Mouse (Mus musculus): Measurements from ENCODE around the gene Txn2.
"Not testable (repeated sequence)": the region's sequence is repeated elsewhere in the genome, so short reads cannot be mapped to it uniquely, and the experiment has no call there.

Txn2 gene

GRCm38 (mm10) chr15:77886369-77887092 is 42.3 kb downstream of the Txn2 start:
- in situ Hi-C loops (cut with MboI; ENCODE audit: low pct_unique_long_range_greater_than_20kb in 1 of 2, low sequenced_read_pairs in 2 of 2, unreplicated experiment in 1 of 2): no loop called here

GRCm38 (mm10) chr15:77885945-77886344 is 42.9 kb downstream of the Txn2 start:
- in situ Hi-C loops (cut with MboI; ENCODE audit: low pct_unique_long_range_greater_than_20kb in 1 of 2, low sequenced_read_pairs in 2 of 2, unreplicated experiment in 1 of 2): no loop called here

GRCm38 (mm10) chr15:77885159-77885558 is 43.6 kb downstream of the Txn2 start:
- in situ Hi-C loops (cut with MboI; ENCODE audit: low pct_unique_long_range_greater_than_20kb in 1 of 2, low sequenced_read_pairs in 2 of 2, unreplicated experiment in 1 of 2): no loop called here

GRCm38 (mm10) chr15:77883697-77884010 is 45.2 kb downstream of the Txn2 start:
- in situ Hi-C loops (cut with MboI; ENCODE audit: low pct_unique_long_range_greater_than_20kb in 1 of 2, low sequenced_read_pairs in 2 of 2, unreplicated experiment in 1 of 2): no loop called here

- in situ Hi-C loops (cut with MboI; ENCODE audit: low pct_unique_long_range_greater_than_20kb in 1 of 2, low sequenced_read_pairs in 2 of 2, unreplicated experiment in 1 of 2): no loop called here
Measured at GRCm38 (mm10) chr15:77882797-77883696, 45.8 kb downstream of the Txn2 start.

- in situ Hi-C loops (cut with MboI; ENCODE audit: low pct_unique_long_range_greater_than_20kb in 1 of 2, low sequenced_read_pairs in 2 of 2, unreplicated experiment in 1 of 2): no loop called here
Measured at GRCm38 (mm10) chr15:77882297-77882696, 46.5 kb downstream of the Txn2 start.

- in situ Hi-C loops (cut with MboI; ENCODE audit: low pct_unique_long_range_greater_than_20kb in 1 of 2, low sequenced_read_pairs in 2 of 2, unreplicated experiment in 1 of 2): no loop called here
Measured at GRCm38 (mm10) chr15:77881698-77882097, 47.1 kb downstream of the Txn2 start.

- in situ Hi-C loops (cut with MboI; ENCODE audit: low pct_unique_long_range_greater_than_20kb in 1 of 2, low sequenced_read_pairs in 2 of 2, unreplicated experiment in 1 of 2): no loop called here
Measured at GRCm38 (mm10) chr15:77880738-77881137, 48.1 kb downstream of the Txn2 start.

- in situ Hi-C loops (cut with MboI; ENCODE audit: low pct_unique_long_range_greater_than_20kb in 1 of 2, low sequenced_read_pairs in 2 of 2, unreplicated experiment in 1 of 2): no loop called here
Measured at GRCm38 (mm10) chr15:77879756-77880155, 49.0 kb downstream of the Txn2 start.

GRCm38 (mm10) chr15:77877209-77877608 is 51.6 kb downstream of the Txn2 start:
- in situ Hi-C loops (cut with MboI; ENCODE audit: low pct_unique_long_range_greater_than_20kb in 1 of 2, low sequenced_read_pairs in 2 of 2, unreplicated experiment in 1 of 2): no loop called here

- in situ Hi-C loops (cut with MboI; ENCODE audit: low pct_unique_long_range_greater_than_20kb in 1 of 2, low sequenced_read_pairs in 2 of 2, unreplicated experiment in 1 of 2): no loop called here
Measured at GRCm38 (mm10) chr15:77876716-77877115, 52.1 kb downstream of the Txn2 start.

- in situ Hi-C loops (cut with MboI; ENCODE audit: low pct_unique_long_range_greater_than_20kb in 1 of 2, low sequenced_read_pairs in 2 of 2, unreplicated experiment in 1 of 2): no loop called here
Measured at GRCm38 (mm10) chr15:77875953-77876352, 52.9 kb downstream of the Txn2 start.

GRCm38 (mm10) chr15:77874807-77875206 is 54.0 kb downstream of the Txn2 start:
- in situ Hi-C loops (cut with MboI; ENCODE audit: low pct_unique_long_range_greater_than_20kb in 1 of 2, low sequenced_read_pairs in 2 of 2, unreplicated experiment in 1 of 2): loop anchor here in 1 of 2 experiments (5.0 kb wide), 1 partner anchor 32 kb away; no protein-coding TSS in a partner anchor

- in situ Hi-C loops (cut with MboI; ENCODE audit: low pct_unique_long_range_greater_than_20kb in 1 of 2, low sequenced_read_pairs in 2 of 2, unreplicated experiment in 1 of 2): loop anchor here in 1 of 2 experiments (5.0 kb wide), 1 partner anchor 33 kb away; no protein-coding TSS in a partner anchor
Measured at GRCm38 (mm10) chr15:77874310-77874709, 54.5 kb downstream of the Txn2 start.

GRCm38 (mm10) chr15:77873564-77873963 is 55.2 kb downstream of the Txn2 start:
- in situ Hi-C loops (cut with MboI; ENCODE audit: low pct_unique_long_range_greater_than_20kb in 1 of 2, low sequenced_read_pairs in 2 of 2, unreplicated experiment in 1 of 2): loop anchor here in 1 of 2 experiments (5.0 kb wide), 1 partner anchor 34 kb away; no protein-coding TSS in a partner anchor

- in situ Hi-C loops (cut with MboI; ENCODE audit: low pct_unique_long_range_greater_than_20kb in 1 of 2, low sequenced_read_pairs in 2 of 2, unreplicated experiment in 1 of 2): loop anchor here in 1 of 2 experiments (5.0 kb wide), 1 partner anchor 34 kb away; no protein-coding TSS in a partner anchor
Measured at GRCm38 (mm10) chr15:77872996-77873395, 55.8 kb downstream of the Txn2 start.

- in situ Hi-C loops (cut with MboI; ENCODE audit: low pct_unique_long_range_greater_than_20kb in 1 of 2, low sequenced_read_pairs in 2 of 2, unreplicated experiment in 1 of 2): no loop called here
Measured at GRCm38 (mm10) chr15:77868340-77868739, 60.5 kb downstream of the Txn2 start.

GRCm38 (mm10) chr15:77867231-77867968 is 61.4 kb downstream of the Txn2 start:
- in situ Hi-C loops (cut with MboI; ENCODE audit: low pct_unique_long_range_greater_than_20kb in 1 of 2, low sequenced_read_pairs in 2 of 2, unreplicated experiment in 1 of 2): not testable (repeated sequence)
